Mouse (Mus musculus) liver, embryonic 15.5 days (tissue): ENCODE measurements at regions not wholly inside any gene's neighbourhood (a gene's known extent, or its start where the extent isn't known, plus 50 kb on each side); places are given as distances from the start of the nearest gene placed in this dataset.
A peak's percentile ranks its signal among the peaks of the same experiment; 100 is the strongest.

Experiments
- ATAC-seq: fragments of 200-750 bp; cut with Nextera tagmentation; 2 replicates; pipeline ENCODE4 v1.8.0; 2017; ENCODE audit warnings: moderate number of reproducible peaks, mild to moderate bottlenecking, moderate library complexity; ENCODE audit not compliant: insufficient read depth
- H3K27ac ChIP-seq: fragments of 300-500 bp; sonication (generic); replicated peaks from 2 replicates; pipeline ENCODE4 v1.5.1; 2015; ENCODE audit warnings: mild to moderate bottlenecking, inconsistent platforms
- H3K27me3 ChIP-seq: fragments of 300-500 bp; sonication (generic); 2 replicates; pipeline ENCODE4 v1.6.1; 2015; ENCODE audit warnings: mild to moderate bottlenecking, inconsistent platforms
- H3K36me3 ChIP-seq: fragments of 300-500 bp; sonication (generic); replicated peaks from 2 replicates; pipeline ENCODE4 v1.6.1; 2015; ENCODE audit warnings: moderate library complexity, mild to moderate bottlenecking, inconsistent platforms
- H3K4me1 ChIP-seq: fragments of 300-500 bp; sonication (generic); replicated peaks from 2 replicates; pipeline ENCODE4 v1.6.1; 2015; ENCODE audit warnings: inconsistent platforms
- H3K4me2 ChIP-seq: fragments of 300-500 bp; sonication (generic); 2 replicates; pipeline ENCODE4 v1.6.1; 2015; ENCODE audit warnings: moderate library complexity, mild to moderate bottlenecking, inconsistent platforms
- H3K4me3 ChIP-seq: fragments of 300-500 bp; sonication (generic); replicated peaks from 2 replicates; pipeline ENCODE4 v1.5.1; 2015; ENCODE audit warnings: mild to moderate bottlenecking, inconsistent platforms
- H3K9ac ChIP-seq: fragments of 300-500 bp; sonication (generic); 2 replicates; pipeline ENCODE4 v1.6.1; 2015; ENCODE audit warnings: moderate library complexity, mild to moderate bottlenecking, inconsistent platforms
- H3K9me3 ChIP-seq: fragments of 300-500 bp; sonication (generic); replicated peaks from 2 replicates; pipeline ENCODE4 v1.6.1; 2016; ENCODE audit warnings: inconsistent platforms
- WGBS: fragments of 180-500 bp; shearing (Covaris S2); methylation state at CpG from one replicate; pipeline ENCODE4 v1.1.7; 2015; ENCODE audit warnings: mixed read lengths; ENCODE audit not compliant: insufficient replicate concordance; 5-methylcytosine and 5-hydroxymethylcytosine counted together

GRCm38 (mm10) chr14:61941682-61942081, 334.4 kb downstream of the Kcnrg start:
- ATAC-seq: no peak
- WGBS: 67% methylated on average over 7 of the region's 7 CpGs
- no peak overlapping the region for H3K4me2 ChIP-seq

GRCm38 (mm10) chr14:61945659-61946058, 338.4 kb downstream of the Kcnrg start:
- Histone ChIP-seq H3K27ac (no peak overlapping the region), H3K9ac (no peak overlapping the region), H3K4me1 (no peaks in the 10 kb centered on the region), H3K4me2 (no peak overlapping the region), H3K9me3 (no peaks in the 10 kb centered on the region), H3K4me3 (no peak overlapping the region), H3K27me3 (no peaks in the 10 kb centered on the region), H3K36me3 (no peaks in the 10 kb centered on the region)
- ATAC-seq: no peak
- 51% methylated on average over 5 of the region's 5 CpGs for WGBS

More at GRCm38 (mm10) chr14:61941682-61942081, 334.4 kb downstream of the Kcnrg start:
- H3K4me1 ChIP-seq: no peaks in the 10 kb centered on the region
- H3K9me3 ChIP-seq: no peaks in the 10 kb centered on the region
- H3K4me3 ChIP-seq: no peak overlapping the region
- H3K27me3 ChIP-seq: no peaks in the 10 kb centered on the region
- H3K36me3 ChIP-seq: no peaks in the 10 kb centered on the region
- H3K27ac ChIP-seq: no peak overlapping the region
- no peak overlapping the region for H3K9ac ChIP-seq

GRCm38 (mm10) chr14:61949446-61949845, 342.2 kb downstream of the Kcnrg start:
- no peak overlapping the region for H3K4me2 ChIP-seq
- no peaks in the 10 kb centered on the region for H3K36me3 ChIP-seq
- no peak for ATAC-seq
- WGBS: 67% methylated on average over 6 of the region's 6 CpGs
- H3K27me3 ChIP-seq: no peaks in the 10 kb centered on the region
- H3K9ac ChIP-seq: no peak overlapping the region
- H3K4me1 ChIP-seq: no peaks in the 10 kb centered on the region
- no peak overlapping the region for H3K27ac ChIP-seq
- H3K4me3 ChIP-seq: no peak overlapping the region
- H3K9me3 ChIP-seq: no peaks in the 10 kb centered on the region

GRCm38 (mm10) chr14:61950004-61950403, 342.4 kb upstream of the Rnaseh2b start:
- no peak overlapping the region for H3K9ac ChIP-seq
- no peak overlapping the region for H3K27ac ChIP-seq
- no peak overlapping the region for H3K4me2 ChIP-seq
- H3K9me3 ChIP-seq: no peaks in the 10 kb centered on the region
- H3K27me3 ChIP-seq: no peaks in the 10 kb centered on the region
- H3K4me1 ChIP-seq: no peaks in the 10 kb centered on the region
- no peak overlapping the region for H3K4me3 ChIP-seq
- WGBS: 34% methylated on average over 3 of the region's 3 CpGs
- no peaks in the 10 kb centered on the region for H3K36me3 ChIP-seq
- no peak for ATAC-seq

- no peaks in the 10 kb centered on the region for H3K27me3 ChIP-seq
- no peaks in the 10 kb centered on the region for H3K9me3 ChIP-seq
- no peak for ATAC-seq
- no peak overlapping the region for H3K27ac ChIP-seq
- no peak overlapping the region for H3K4me3 ChIP-seq
- H3K4me2 ChIP-seq: no peak overlapping the region
- no peaks in the 10 kb centered on the region for H3K4me1 ChIP-seq
- 61% methylated on average over 4 of the region's 4 CpGs for WGBS
- H3K36me3 ChIP-seq: no peaks in the 10 kb centered on the region
- H3K9ac ChIP-seq: no peak overlapping the region
Observed at GRCm38 (mm10) chr14:61953029-61953428, 339.4 kb upstream of the Rnaseh2b start.

- Histone ChIP-seq H3K36me3 (no peaks in the 10 kb centered on the region), H3K9ac (no peak overlapping the region), H3K4me3 (no peak overlapping the region), H3K9me3 (no peaks in the 10 kb centered on the region), H3K4me1 (no peaks in the 10 kb centered on the region), H3K4me2 (no peak overlapping the region), H3K27me3 (no peaks in the 10 kb centered on the region), H3K27ac (no peak overlapping the region)
- no peak for ATAC-seq
Observed at GRCm38 (mm10) chr14:61955416-61955815, 337.0 kb upstream of the Rnaseh2b start.

GRCm38 (mm10) chr14:61960243-61960957, 332.0 kb upstream of the Rnaseh2b start:
- WGBS: 59% methylated on average over 4 of the region's 4 CpGs
- H3K27me3 ChIP-seq: no peaks in the 10 kb centered on the region
- ATAC-seq: no peak
- no peak overlapping the region for H3K27ac ChIP-seq
- H3K36me3 ChIP-seq: no peaks in the 10 kb centered on the region
- H3K4me1 ChIP-seq: no peaks in the 10 kb centered on the region
- H3K9me3 ChIP-seq: no peaks in the 10 kb centered on the region
- no peak overlapping the region for H3K4me3 ChIP-seq
- no peak overlapping the region for H3K9ac ChIP-seq
- no peak overlapping the region for H3K4me2 ChIP-seq

GRCm38 (mm10) chr14:61968467-61968866, 323.9 kb upstream of the Rnaseh2b start:
- H3K9me3 ChIP-seq: no peaks in the 10 kb centered on the region
- no peaks in the 10 kb centered on the region for H3K27me3 ChIP-seq
- no peak overlapping the region for H3K27ac ChIP-seq
- no peak overlapping the region for H3K4me3 ChIP-seq
- no peaks in the 10 kb centered on the region for H3K36me3 ChIP-seq
- ATAC-seq: no peak
- no peak overlapping the region for H3K9ac ChIP-seq
- no peak overlapping the region for H3K4me2 ChIP-seq
- WGBS: 57% methylated on average over 1 of the region's 1 CpGs
- H3K4me1 ChIP-seq: no peaks in the 10 kb centered on the region

- no peaks in the 10 kb centered on the region for H3K36me3 ChIP-seq
- H3K4me1 ChIP-seq: no peaks in the 10 kb centered on the region
- no peak for ATAC-seq
- H3K9me3 ChIP-seq: no peaks in the 10 kb centered on the region
- H3K27me3 ChIP-seq: no peaks in the 10 kb centered on the region
- no peak overlapping the region for H3K4me2 ChIP-seq
- no peak overlapping the region for H3K4me3 ChIP-seq
- H3K27ac ChIP-seq: no peak overlapping the region
- H3K9ac ChIP-seq: no peak overlapping the region
- WGBS: 56% methylated on average over 5 of the region's 5 CpGs
Observed at GRCm38 (mm10) chr14:61968957-61969535, 323.3 kb upstream of the Rnaseh2b start.

- Histone ChIP-seq H3K9me3 (no peaks in the 10 kb centered on the region), H3K9ac (no peak overlapping the region), H3K36me3 (no peaks in the 10 kb centered on the region), H3K27me3 (no peaks in the 10 kb centered on the region), H3K4me1 (no peaks in the 10 kb centered on the region), H3K4me3 (no peak overlapping the region), H3K4me2 (no peak overlapping the region), H3K27ac (peak overlapping the region; percentile 59)
- 38% methylated on average over 3 of the region's 3 CpGs for WGBS
- no peak for ATAC-seq
Observed at GRCm38 (mm10) chr14:61970591-61970990, 321.8 kb upstream of the Rnaseh2b start.

- Histone ChIP-seq H3K4me3 (no peak overlapping the region), H3K9ac (no peak overlapping the region), H3K27me3 (no peaks in the 10 kb centered on the region), H3K4me2 (peak overlapping the region; percentile 27), H3K4me1 (no peaks in the 10 kb centered on the region), H3K9me3 (no peaks in the 10 kb centered on the region), H3K27ac (peak overlapping the region; percentile 59), H3K36me3 (no peaks in the 10 kb centered on the region)
- WGBS: 21% methylated on average over 14 of the region's 14 CpGs
- ATAC-seq: peak; percentile 47; the same call in 1 of the 2 replicates
Observed at GRCm38 (mm10) chr14:61971100-61972088, 321.0 kb upstream of the Rnaseh2b start.
